Mouse (Mus musculus) hindbrain, embryonic 11.5 days (tissue): ENCODE data around the gene Plod3. TPM values are rescaled to one million over a fixed set of nuclear protein-coding genes. Genes with fewer than 3 reads are reported as not detected.

Experiments
- ATAC-seq: fragments of 200-750 bp; cut with Nextera tagmentation; 2 replicates; pipeline ENCODE4 v1.8.0; 2017; ENCODE audit warnings: mild to moderate bottlenecking, moderate TSS enrichment, moderate library complexity; ENCODE audit not compliant: low FRiP score
- DNase-seq: peaks from one replicate; pipeline ENCODE4 v3.0.0-alpha.2; 2015; ENCODE audit warnings: low spot score
- H3K27ac ChIP-seq: fragments of 300-500 bp; sonication (generic); 2 replicates; pipeline ENCODE4 v1.5.1; 2014; ENCODE audit warnings: mild to moderate bottlenecking, low read depth, low read length
- H3K27me3 ChIP-seq: fragments of 300-500 bp; sonication (generic); 2 replicates; pipeline ENCODE4 v1.6.1; 2014; ENCODE audit warnings: mild to moderate bottlenecking, low read length, moderate library complexity, mixed read lengths; ENCODE audit not compliant: control insufficient read depth, insufficient read depth
- H3K36me3 ChIP-seq: fragments of 300-500 bp; sonication (generic); 2 replicates; pipeline ENCODE4 v1.6.1; 2014; ENCODE audit warnings: mild to moderate bottlenecking, low read length, moderate library complexity, mixed read lengths; ENCODE audit not compliant: control insufficient read depth, insufficient read depth
- H3K4me1 ChIP-seq: fragments of 300-500 bp; sonication (generic); replicated peaks from 2 replicates; pipeline ENCODE4 v1.6.1; 2014; ENCODE audit warnings: low read length, mixed read lengths; ENCODE audit not compliant: control insufficient read depth, insufficient read depth
- H3K4me2 ChIP-seq: fragments of 300-500 bp; sonication (generic); replicated peaks from 2 replicates; pipeline ENCODE4 v1.6.1; 2014; ENCODE audit warnings: mild to moderate bottlenecking, low read depth, low read length
- H3K4me3 ChIP-seq: fragments of 300-500 bp; sonication (generic); 2 replicates; pipeline ENCODE4 v1.5.1; 2014; ENCODE audit warnings: low read depth, low read length
- H3K9ac ChIP-seq: fragments of 300-500 bp; sonication (generic); 2 replicates; pipeline ENCODE4 v1.6.1; 2014; ENCODE audit warnings: low read depth, low read length
- H3K9me3 ChIP-seq: fragments of 300-500 bp; sonication (generic); 2 replicates; pipeline ENCODE4 v1.6.1; 2016; ENCODE audit warnings: low read length; ENCODE audit not compliant: control insufficient read depth
- WGBS: fragments of 180-500 bp; shearing (Covaris S2); extraction: QIAGEN DNeasy Blood & Tissue Kit; methylation state at CpG from one replicate; pipeline ENCODE4 v1.1.7; 2014; 5-methylcytosine and 5-hydroxymethylcytosine counted together
- polyA plus RNA-seq: library from polyadenylated mRNA; unstranded; fragments of >200 nt; fragmentation: Nextera tagmentation; extraction: Ambion mirVana; gene quantifications from 2 replicates; pipeline ENCODE4 v1.2.1, GENCODE M21; 2014

Gene Plod3
- polyA plus RNA-seq, 1 experiment from 2014 or later: 32.4 TPM

DNA sequence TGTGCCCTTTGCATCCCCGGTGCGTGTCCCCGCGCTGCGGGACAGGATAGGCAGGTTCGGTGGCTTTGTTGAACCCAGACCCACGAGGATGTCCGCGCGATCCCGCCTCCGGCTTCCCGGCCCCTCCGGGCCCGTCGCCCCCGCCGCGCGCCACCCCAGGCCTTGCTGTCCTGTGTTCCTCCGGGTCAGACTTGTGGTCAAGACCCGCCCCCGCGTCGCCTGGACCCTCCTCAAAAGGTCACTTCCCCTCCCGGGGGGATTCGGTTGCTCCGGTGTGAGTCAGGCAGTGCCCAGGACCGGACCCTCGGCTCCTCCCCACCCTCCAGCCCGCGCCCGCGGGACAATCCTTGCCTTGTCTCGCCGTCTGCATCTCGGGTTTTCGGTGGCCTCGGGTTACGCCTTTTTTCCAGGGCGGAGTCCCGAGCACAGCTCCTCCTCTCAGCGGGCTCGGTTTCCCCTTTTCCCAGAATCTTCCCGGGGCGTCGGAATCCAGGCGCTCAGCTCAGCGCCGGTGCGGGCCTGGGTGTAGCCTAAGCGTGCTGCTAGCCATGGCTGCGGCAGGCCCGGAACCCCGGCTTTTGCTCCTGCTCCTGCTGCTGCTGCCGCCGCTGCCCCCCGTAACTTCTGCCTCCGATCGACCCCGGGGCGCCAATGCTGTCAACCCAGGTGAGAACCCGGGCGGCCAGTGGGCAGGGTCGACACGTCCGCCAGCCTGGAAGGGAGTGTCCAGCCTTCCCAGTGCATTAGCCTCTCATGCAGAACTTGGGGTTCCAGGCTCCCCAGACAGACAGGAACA, 517 bp downstream of the Plod3 start:
- Histone ChIP-seq H3K27me3 (no peaks in the 10 kb centered on the region), H3K27ac (peak overlapping the region; percentile 95), H3K36me3 (peaks cover 3% of the 10 kb centered on the region; the same call in 1 of the 2 replicates), H3K4me3 (peak overlapping the region; percentile 89), H3K9ac (peak overlapping the region; percentile 96), H3K4me2 (peak overlapping the region; percentile 91), H3K9me3 (no peaks in the 10 kb centered on the region), H3K4me1 (peaks cover 4% of the 10 kb centered on the region; the same call in 1 of the 2 replicates)
- DNase-seq (peak; percentile 77), ATAC-seq (peak; percentile 76)
- under 1% methylated on average over 63 of the region's 67 CpGs for WGBS

DNA sequence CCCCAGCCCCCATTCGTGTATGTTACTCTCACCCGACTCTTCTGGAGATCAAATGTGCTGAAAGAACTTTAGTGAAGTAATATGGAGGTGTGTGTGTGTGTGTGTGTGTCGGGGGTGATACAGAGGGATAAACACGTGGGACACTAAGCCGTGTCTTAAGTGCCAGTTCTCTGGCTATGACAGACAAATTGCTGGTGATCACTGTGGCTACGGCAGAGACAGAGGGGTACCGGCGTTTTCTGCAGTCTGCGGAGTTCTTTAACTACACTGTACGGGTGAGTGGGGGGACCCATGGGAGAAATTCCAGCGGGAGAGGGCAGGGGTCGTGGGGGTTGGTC, 1.1 kb downstream of the Plod3 start, which contains the start of gene Znhit1:
Znhit1 (minus strand) TSS at position 88 of the 338 bp plus-strand sequence.
- H3K4me2 ChIP-seq: peak within 1 kb of the TSS; percentile 91
- H3K36me3 ChIP-seq: peaks cover 3% of the 10 kb centered on the region
- H3K27me3 ChIP-seq: no peaks in the 10 kb centered on the region
- peak within 1 kb of the TSS; percentile 89 for H3K4me3 ChIP-seq
- peaks cover 4% of the 10 kb centered on the region; the same call in 1 of the 2 replicates for H3K4me1 ChIP-seq
- peak within 1 kb of the TSS; percentile 96 for H3K9ac ChIP-seq
- ATAC-seq: no peak
- 8% methylated on average over 12 of the region's 12 CpGs for WGBS
- no peaks in the 10 kb centered on the region for H3K9me3 ChIP-seq
- no peak for DNase-seq
- H3K27ac ChIP-seq: peak within 1 kb of the TSS; percentile 95

DNA sequence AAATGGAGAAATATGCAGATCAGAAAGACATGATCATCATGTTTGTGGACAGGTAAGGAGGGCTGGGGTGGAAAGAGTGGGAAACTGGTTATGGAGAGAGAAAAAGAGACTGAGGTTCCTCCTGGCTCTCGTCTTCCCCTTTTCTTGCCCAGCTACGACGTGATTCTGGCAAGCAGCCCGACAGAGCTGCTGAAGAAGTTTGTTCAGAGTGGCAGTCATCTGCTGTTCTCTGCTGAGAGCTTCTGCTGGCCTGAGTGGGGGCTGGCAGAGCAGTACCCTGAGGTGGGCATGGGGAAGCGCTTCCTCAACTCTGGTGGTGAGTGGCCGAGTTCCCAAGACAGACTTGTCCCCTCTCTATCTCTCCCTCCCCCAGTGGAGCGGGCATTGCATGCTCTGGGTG, 1.6 kb downstream of the Plod3 start:
- no peaks in the 10 kb centered on the region for H3K9me3 ChIP-seq
- DNase-seq: no peak
- H3K4me1 ChIP-seq: peaks cover 4% of the 10 kb centered on the region; the same call in 1 of the 2 replicates
- H3K4me3 ChIP-seq: peak overlapping the region; percentile 89
- no peak overlapping the region for H3K27ac ChIP-seq
- peak overlapping the region; percentile 96 for H3K9ac ChIP-seq
- WGBS: 89% methylated on average over 7 of the region's 7 CpGs
- peaks cover 6% of the 10 kb centered on the region for H3K36me3 ChIP-seq
- H3K27me3 ChIP-seq: no peaks in the 10 kb centered on the region
- ATAC-seq: no peak
- peak overlapping the region; percentile 91 for H3K4me2 ChIP-seq

DNA sequence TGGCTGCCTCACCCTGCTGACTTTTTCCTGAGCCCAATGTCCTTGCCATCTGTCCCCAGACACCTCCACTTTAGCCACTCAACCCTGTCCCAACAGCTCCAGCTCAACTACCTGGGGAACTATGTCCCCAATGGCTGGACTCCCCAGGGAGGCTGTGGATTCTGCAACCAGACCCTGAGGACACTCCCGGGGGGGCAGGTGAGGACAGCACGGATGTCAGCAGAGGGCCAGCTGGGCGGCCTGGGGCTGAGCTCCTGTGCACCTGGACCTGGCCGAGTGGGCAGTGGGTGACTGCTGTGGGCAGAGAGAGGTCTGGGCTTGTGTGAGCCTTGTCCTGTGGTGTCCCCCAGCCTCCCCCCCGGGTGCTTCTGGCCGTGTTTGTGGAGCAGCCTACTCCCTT, 3.0 kb downstream of the Plod3 start:
- H3K4me1 ChIP-seq: peaks cover 4% of the 10 kb centered on the region; the same call in 1 of the 2 replicates
- no peak overlapping the region for H3K4me2 ChIP-seq
- no peak overlapping the region for H3K27ac ChIP-seq
- DNase-seq (no peak), ATAC-seq (no peak)
- no peaks in the 10 kb centered on the region for H3K9me3 ChIP-seq
- no peak overlapping the region for H3K9ac ChIP-seq
- no peak overlapping the region for H3K4me3 ChIP-seq
- 94% methylated on average over 6 of the region's 6 CpGs for WGBS
- no peaks in the 10 kb centered on the region for H3K27me3 ChIP-seq
- H3K36me3 ChIP-seq: peaks cover 6% of the 10 kb centered on the region

DNA sequence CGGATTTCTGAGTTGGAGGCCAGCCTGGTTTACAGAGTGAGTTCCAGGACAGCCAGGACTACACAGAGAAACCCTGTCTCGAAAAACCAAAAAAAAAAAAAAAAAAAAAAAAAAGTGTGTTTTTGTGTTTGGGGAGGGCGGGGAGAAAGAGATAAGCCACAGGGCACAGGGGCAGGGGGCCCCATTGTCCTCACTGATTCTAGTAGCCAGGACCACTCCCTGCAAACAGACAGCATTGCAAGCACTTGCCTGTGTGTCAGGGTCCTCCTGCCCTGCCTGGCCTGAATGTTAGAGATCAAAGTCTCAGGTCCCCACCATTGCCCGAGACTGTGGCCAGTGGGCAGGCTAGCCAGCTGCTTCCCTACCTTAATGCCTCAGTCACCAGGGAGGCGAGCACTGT, 12.6 kb downstream of the Plod3 start:
- H3K4me2 ChIP-seq: no peak overlapping the region
- WGBS: 85% methylated on average over 4 of the region's 5 CpGs

DNA sequence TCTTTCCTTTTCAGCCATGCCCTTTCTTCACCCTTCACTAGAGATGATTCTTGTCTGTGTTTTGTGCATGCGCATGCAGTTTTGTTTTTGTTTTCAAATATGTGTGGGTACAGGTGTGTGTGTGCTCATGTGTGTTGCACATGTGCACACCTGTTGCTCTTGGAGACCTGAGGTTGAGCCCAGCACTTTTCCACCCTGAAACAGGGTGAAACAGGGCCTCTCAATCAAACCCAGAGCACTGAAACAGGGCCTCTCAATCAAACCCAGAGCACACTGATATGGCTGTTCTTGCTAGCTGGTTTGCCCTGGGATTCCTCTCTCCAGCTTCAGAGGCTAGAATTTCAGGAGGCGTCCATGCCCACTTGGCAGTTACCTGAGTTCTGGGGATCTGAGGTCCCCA, 13.8 kb downstream of the Plod3 start:
- no peak for ATAC-seq
- Histone ChIP-seq H3K4me2 (no peak overlapping the region), H3K9me3 (no peaks in the 10 kb centered on the region), H3K27ac (no peak overlapping the region), H3K27me3 (no peaks in the 10 kb centered on the region), H3K4me1 (no peaks in the 10 kb centered on the region), H3K36me3 (peaks cover 3% of the 10 kb centered on the region; the same call in 1 of the 2 replicates), H3K4me3 (no peak overlapping the region), H3K9ac (no peak overlapping the region)
- WGBS: 94% methylated on average over 2 of the region's 2 CpGs
- DNase-seq: peak; percentile 39

More for the DNA sequence above, 12.6 kb downstream of the Plod3 start:
- H3K27ac ChIP-seq: no peak overlapping the region
- no peaks in the 10 kb centered on the region for H3K27me3 ChIP-seq
- no peak overlapping the region for H3K9ac ChIP-seq
- no peaks in the 10 kb centered on the region for H3K9me3 ChIP-seq
- DNase-seq (no peak), ATAC-seq (no peak)
- H3K36me3 ChIP-seq: peaks cover 7% of the 10 kb centered on the region; the same call in 1 of the 2 replicates
- no peak overlapping the region for H3K4me3 ChIP-seq
- no peaks in the 10 kb centered on the region for H3K4me1 ChIP-seq

DNA sequence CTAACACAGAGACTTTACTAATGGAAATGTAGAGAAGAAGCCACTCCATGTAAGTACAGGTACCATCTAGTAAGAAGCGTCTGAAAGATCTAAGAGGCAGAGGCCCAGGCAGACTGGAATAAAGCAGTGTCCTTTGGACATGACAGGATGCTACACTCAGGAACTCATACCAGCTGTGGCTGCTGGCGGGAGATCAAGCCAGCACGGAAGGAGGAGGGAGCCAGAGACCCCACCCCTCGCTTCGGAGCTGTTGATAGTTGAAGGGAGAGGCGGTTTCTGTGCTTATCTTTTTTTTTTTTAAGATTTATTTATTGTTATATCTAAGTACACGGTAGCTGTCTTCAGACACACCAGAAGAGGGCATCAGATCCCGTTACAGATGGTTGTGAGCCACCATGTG, 20.5 kb downstream of the Plod3 start:
- Histone ChIP-seq H3K27ac (no peak overlapping the region), H3K9me3 (no peaks in the 10 kb centered on the region), H3K4me2 (no peak overlapping the region), H3K27me3 (no peaks in the 10 kb centered on the region), H3K36me3 (no peaks in the 10 kb centered on the region), H3K4me1 (no peaks in the 10 kb centered on the region), H3K4me3 (no peak overlapping the region), H3K9ac (no peak overlapping the region)
- DNase-seq (no peak), ATAC-seq (no peak)
- 74% methylated on average over 8 of the region's 8 CpGs for WGBS

DNA sequence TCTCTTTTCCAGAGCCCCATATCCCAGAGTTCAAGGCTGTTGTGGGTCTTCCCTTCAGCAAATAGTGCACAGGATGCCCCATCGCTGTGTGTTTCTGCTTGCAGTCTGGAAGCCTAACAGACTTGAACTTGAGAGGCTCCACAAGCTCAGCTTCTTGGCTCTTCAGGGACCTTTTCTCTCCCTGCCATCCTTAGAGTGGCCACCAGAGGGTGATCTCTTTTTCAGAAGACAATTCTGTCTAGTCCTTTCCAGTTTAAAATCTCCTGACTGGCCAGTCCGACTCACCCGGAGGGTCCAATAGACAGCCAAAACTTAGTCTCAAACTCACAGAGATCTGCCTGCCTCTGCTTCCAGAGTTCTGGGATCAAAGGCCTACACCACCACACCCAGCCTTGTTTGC, 23.2 kb downstream of the Plod3 start:
- H3K9ac ChIP-seq: no peak overlapping the region
- H3K36me3 ChIP-seq: no peaks in the 10 kb centered on the region
- no peaks in the 10 kb centered on the region for H3K27me3 ChIP-seq
- H3K4me3 ChIP-seq: no peak overlapping the region
- H3K9me3 ChIP-seq: no peaks in the 10 kb centered on the region
- H3K27ac ChIP-seq: no peak overlapping the region
- no peak for ATAC-seq
- 50% methylated on average over 3 of the region's 3 CpGs for WGBS
- no peaks in the 10 kb centered on the region for H3K4me1 ChIP-seq
- H3K4me2 ChIP-seq: no peak overlapping the region
- peak; percentile 75 for DNase-seq

DNA sequence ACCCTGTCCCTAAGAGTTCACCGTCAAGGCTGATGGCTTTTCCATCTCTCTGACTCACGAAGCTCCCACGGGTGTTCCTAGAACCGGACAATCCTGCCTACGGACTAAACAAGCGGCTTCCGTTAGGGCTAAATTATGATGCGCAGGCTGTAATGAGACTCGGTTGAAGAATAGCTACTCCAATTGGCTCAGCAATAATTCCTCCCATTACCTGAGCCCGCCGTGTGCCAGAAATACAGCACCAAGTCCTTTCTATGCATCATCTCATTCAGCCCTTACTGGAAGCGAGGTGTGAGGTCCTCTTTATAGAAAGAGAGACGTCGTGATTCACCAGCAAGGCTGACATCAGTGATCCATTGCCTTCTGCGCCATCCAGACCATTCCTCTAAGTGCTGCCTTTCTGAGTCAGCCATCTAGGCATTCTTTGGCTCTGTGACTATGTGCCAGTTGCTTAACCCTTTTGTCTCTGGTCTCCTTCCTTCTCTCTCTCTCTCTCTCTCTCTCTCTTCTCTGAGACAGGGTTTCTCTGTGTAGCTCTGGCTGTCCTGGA, 25.7 kb downstream of the Plod3 start:
- WGBS: 81% methylated on average over 15 of the region's 15 CpGs

More for the DNA sequence above, 25.7 kb downstream of the Plod3 start:
- Histone ChIP-seq H3K9me3 (no peaks in the 10 kb centered on the region), H3K4me1 (no peaks in the 10 kb centered on the region), H3K4me2 (no peak overlapping the region), H3K36me3 (no peaks in the 10 kb centered on the region), H3K9ac (no peak overlapping the region), H3K27ac (no peak overlapping the region), H3K27me3 (no peaks in the 10 kb centered on the region), H3K4me3 (no peak overlapping the region)
- DNase-seq (no peak), ATAC-seq (no peak)
